Mouse (Mus musculus): ENCODE results near the gene Trim28. TPM values are rescaled to one million over a fixed set of nuclear protein-coding genes. Genes with fewer than 3 reads are reported as not detected.

Trim28 gene
- total and polyA plus RNA-seq, 2 experiments from 2014 or later, result 69.9 to 309 TPM

GRCm38 (mm10) chr7:13031069-13031468 is 32.2 kb downstream of the Trim28 start:
- DNase-seq (ENCODE audit: low spot score) (no peak), ATAC-seq (ENCODE audit: insufficient read depth, low read depth) (no peak)
- no peaks in the 10 kb centered on the region for H3K27me3 ChIP-seq (ENCODE audit: control insufficient read depth, insufficient read depth, low read length)
- H3K4me3 ChIP-seq (ENCODE audit: low read depth, low read length), result no peak overlapping the region
- no peak overlapping the region for H3K27ac ChIP-seq (ENCODE audit: low read depth)
- H3K4me1 ChIP-seq (ENCODE audit: control insufficient read depth, insufficient read depth), result peaks cover 20% of the 10 kb centered on the region
- TF ChIP-seq EP300 (IDR thresholded peaks at IDR 0.05; ENCODE audit: low read depth) (no peak), CTCF (IDR thresholded peaks at IDR 0.05; ENCODE audit: low read depth) (peak; percentile 35; the same call in 1 of the 2 replicates)
- no peak overlapping the region for H3K9ac ChIP-seq (replicated peaks; ENCODE audit: low read depth, low read length)
- H3K9me3 ChIP-seq (replicated peaks; ENCODE audit: control insufficient read depth, low read length), result no peaks in the 10 kb centered on the region
- 69% methylated on average over 5 of the region's 5 CpGs for WGBS
- H3K36me3 ChIP-seq (replicated peaks; ENCODE audit: control insufficient read depth, insufficient read depth, low read length), result peaks cover 78% of the 10 kb centered on the region
- H3K4me2 ChIP-seq (ENCODE audit: low read depth, low read length), result no peak overlapping the region

- Histone ChIP-seq H3K27ac (ENCODE audit: low read depth) (no peak overlapping the region), H3K4me3 (ENCODE audit: low read depth, low read length) (no peak overlapping the region), H3K4me1 (ENCODE audit: control insufficient read depth, insufficient read depth) (peaks cover 22% of the 10 kb centered on the region), H3K36me3 (replicated peaks; ENCODE audit: control insufficient read depth, insufficient read depth, low read length) (peaks cover 69% of the 10 kb centered on the region), H3K4me2 (ENCODE audit: low read depth, low read length) (no peak overlapping the region), H3K9me3 (replicated peaks; ENCODE audit: control insufficient read depth, low read length) (no peaks in the 10 kb centered on the region), H3K27me3 (ENCODE audit: control insufficient read depth, insufficient read depth, low read length) (no peaks in the 10 kb centered on the region), H3K9ac (replicated peaks; ENCODE audit: low read depth, low read length) (no peak overlapping the region)
- DNase-seq (ENCODE audit: low spot score) (no peak), ATAC-seq (ENCODE audit: insufficient read depth, low read depth) (no peak)
- TF ChIP-seq CTCF (IDR thresholded peaks at IDR 0.05; ENCODE audit: low read depth) (no peak), EP300 (IDR thresholded peaks at IDR 0.05; ENCODE audit: low read depth) (no peak)
- WGBS, result 81% methylated on average over 2 of the region's 2 CpGs
Measured at GRCm38 (mm10) chr7:13031983-13032382, 33.1 kb downstream of the Trim28 start.

DNA sequence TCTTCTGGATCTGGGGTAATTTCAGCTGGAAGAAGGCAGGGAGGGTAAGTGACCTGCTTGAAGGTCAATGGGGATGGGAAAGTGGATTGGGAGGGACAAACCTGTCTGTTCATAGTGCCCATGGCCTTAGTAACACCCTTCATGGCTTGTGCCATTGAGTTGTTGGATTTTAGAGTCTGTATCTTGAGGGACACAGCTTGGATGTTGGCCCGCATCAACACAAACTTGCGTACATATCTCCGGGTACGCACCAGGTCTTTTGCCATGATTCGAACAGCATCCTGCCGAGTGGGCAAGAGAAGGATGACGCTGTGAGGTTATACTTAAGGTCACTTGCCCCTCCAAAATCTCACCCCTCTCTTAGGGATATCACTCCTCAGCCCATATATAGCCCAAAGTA is 33.6 kb downstream of the Trim28 start:
- no peaks in the 10 kb centered on the region for H3K9me3 ChIP-seq (replicated peaks; ENCODE audit: control insufficient read depth, low read length)
- no peak for TF ChIP-seq CTCF (IDR thresholded peaks at IDR 0.05; ENCODE audit: low read depth)
- no peak for TF ChIP-seq EP300 (IDR thresholded peaks at IDR 0.05; ENCODE audit: low read depth)
- H3K27me3 ChIP-seq (ENCODE audit: control insufficient read depth, insufficient read depth, low read length), result no peaks in the 10 kb centered on the region
- no peak for DNase-seq (ENCODE audit: low spot score)
- peaks cover 23% of the 10 kb centered on the region for H3K4me1 ChIP-seq (ENCODE audit: control insufficient read depth, insufficient read depth)
- no peak for ATAC-seq (ENCODE audit: insufficient read depth, low read depth)
- H3K9ac ChIP-seq (replicated peaks; ENCODE audit: low read depth, low read length), result no peak overlapping the region
- H3K4me3 ChIP-seq (ENCODE audit: low read depth, low read length), result no peak overlapping the region
- H3K36me3 ChIP-seq (replicated peaks; ENCODE audit: control insufficient read depth, insufficient read depth, low read length), result peaks cover 63% of the 10 kb centered on the region
- H3K27ac ChIP-seq (ENCODE audit: low read depth), result no peak overlapping the region
- no peak overlapping the region for H3K4me2 ChIP-seq (ENCODE audit: low read depth, low read length)
- 88% methylated on average over 7 of the region's 7 CpGs for WGBS

GRCm38 (mm10) chr7:13033451-13034147 is 34.7 kb downstream of the Trim28 start:
- H3K9me3 ChIP-seq (replicated peaks; ENCODE audit: control insufficient read depth, low read length), result no peaks in the 10 kb centered on the region
- H3K36me3 ChIP-seq (replicated peaks; ENCODE audit: control insufficient read depth, insufficient read depth, low read length), result peaks cover 52% of the 10 kb centered on the region
- 37% methylated on average over 13 of the region's 13 CpGs for WGBS

DNA sequence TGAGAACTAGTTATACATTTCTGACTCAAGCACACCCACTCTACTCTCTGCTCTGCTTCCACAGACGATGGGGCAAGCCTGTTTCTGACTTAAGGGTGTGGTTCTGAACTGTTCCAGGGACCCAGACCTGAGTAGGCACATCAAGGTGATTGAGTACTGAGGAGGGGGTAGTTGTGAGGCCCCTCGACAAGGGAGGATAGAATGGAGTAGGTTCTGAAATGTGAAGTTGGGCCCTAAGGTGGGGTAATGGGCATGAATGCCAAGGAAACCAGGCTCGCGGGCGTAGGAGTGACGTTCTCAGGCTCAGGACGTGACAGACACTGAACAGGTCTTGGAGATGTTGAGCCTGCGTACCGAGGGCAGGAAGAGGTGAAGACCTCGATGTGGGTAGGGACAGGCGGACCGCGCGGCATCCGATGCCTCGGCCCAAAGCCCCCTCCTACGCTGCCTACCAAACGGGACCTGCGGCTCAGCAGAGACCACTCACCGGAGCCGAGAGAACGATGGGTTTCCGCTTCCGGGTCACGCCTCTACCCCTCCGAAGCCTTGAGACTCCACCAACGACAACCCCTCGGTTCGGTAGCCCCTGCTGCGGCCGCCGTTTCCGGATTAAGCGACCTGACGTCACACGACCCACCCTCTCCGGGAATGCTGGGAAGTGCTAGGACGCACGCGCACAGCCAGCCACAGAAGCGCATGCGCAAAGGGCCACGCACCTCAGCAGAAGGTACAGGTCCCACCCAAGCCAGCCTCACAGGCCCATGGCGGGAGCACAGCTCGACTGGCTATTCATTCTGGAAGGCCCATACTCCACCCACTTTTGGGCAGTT is 35.4 kb downstream of the Trim28 start, which contains the start of gene Chmp2a:
Gene Chmp2a, minus strand, starts transcription at position 660 of the 830 bp plus-strand sequence.
- Histone ChIP-seq H3K4me3 (ENCODE audit: low read depth, low read length) (peak within 1 kb of the TSS; percentile 79), H3K4me2 (ENCODE audit: low read depth, low read length) (peak within 1 kb of the TSS; percentile 92), H3K36me3 (replicated peaks; ENCODE audit: control insufficient read depth, insufficient read depth, low read length) (peaks cover 45% of the 10 kb centered on the region), H3K9ac (replicated peaks; ENCODE audit: low read depth, low read length) (peak within 1 kb of the TSS; percentile 89), H3K9me3 (replicated peaks; ENCODE audit: control insufficient read depth, low read length) (no peaks in the 10 kb centered on the region), H3K27ac (ENCODE audit: low read depth) (peak within 1 kb of the TSS; percentile 94), H3K27me3 (ENCODE audit: control insufficient read depth, insufficient read depth, low read length) (no peaks in the 10 kb centered on the region), H3K4me1 (ENCODE audit: control insufficient read depth, insufficient read depth) (peaks cover 31% of the 10 kb centered on the region)
- WGBS, result under 1% methylated on average over 45 of the region's 45 CpGs
- no peak for TF ChIP-seq CTCF (IDR thresholded peaks at IDR 0.05; ENCODE audit: low read depth)
- TF ChIP-seq EP300 (IDR thresholded peaks at IDR 0.05; ENCODE audit: low read depth), result peak; percentile 91
- ATAC-seq (ENCODE audit: insufficient read depth, low read depth) (peak; percentile 82), DNase-seq (ENCODE audit: low spot score) (peak; percentile 96)

More at GRCm38 (mm10) chr7:13033451-13034147, 34.7 kb downstream of the Trim28 start:
- peak overlapping the region; percentile 79 for H3K4me3 ChIP-seq (ENCODE audit: low read depth, low read length)
- TF ChIP-seq EP300 (IDR thresholded peaks at IDR 0.05; ENCODE audit: low read depth) (no peak), CTCF (IDR thresholded peaks at IDR 0.05; ENCODE audit: low read depth) (no peak)
- H3K4me2 ChIP-seq (ENCODE audit: low read depth, low read length), result peak overlapping the region; percentile 92
- H3K27me3 ChIP-seq (ENCODE audit: control insufficient read depth, insufficient read depth, low read length), result no peaks in the 10 kb centered on the region
- peak overlapping the region; percentile 94 for H3K27ac ChIP-seq (ENCODE audit: low read depth)
- H3K4me1 ChIP-seq (ENCODE audit: control insufficient read depth, insufficient read depth), result peaks cover 23% of the 10 kb centered on the region
- DNase-seq (ENCODE audit: low spot score) (no peak), ATAC-seq (ENCODE audit: insufficient read depth, low read depth) (no peak)
- H3K9ac ChIP-seq (replicated peaks; ENCODE audit: low read depth, low read length), result peak overlapping the region; percentile 89
